Mouse (Mus musculus): ENCODE measurements around the gene Olfr1392. TPM values are rescaled to one million over a fixed set of nuclear protein-coding genes. Genes with fewer than 3 reads are reported as not detected.
A peak's percentile ranks its signal among the peaks of the same experiment; 100 is the strongest.

Olfr1392 gene
- total RNA-seq, 2 experiments from 2014 or later, result not detected

DNA sequence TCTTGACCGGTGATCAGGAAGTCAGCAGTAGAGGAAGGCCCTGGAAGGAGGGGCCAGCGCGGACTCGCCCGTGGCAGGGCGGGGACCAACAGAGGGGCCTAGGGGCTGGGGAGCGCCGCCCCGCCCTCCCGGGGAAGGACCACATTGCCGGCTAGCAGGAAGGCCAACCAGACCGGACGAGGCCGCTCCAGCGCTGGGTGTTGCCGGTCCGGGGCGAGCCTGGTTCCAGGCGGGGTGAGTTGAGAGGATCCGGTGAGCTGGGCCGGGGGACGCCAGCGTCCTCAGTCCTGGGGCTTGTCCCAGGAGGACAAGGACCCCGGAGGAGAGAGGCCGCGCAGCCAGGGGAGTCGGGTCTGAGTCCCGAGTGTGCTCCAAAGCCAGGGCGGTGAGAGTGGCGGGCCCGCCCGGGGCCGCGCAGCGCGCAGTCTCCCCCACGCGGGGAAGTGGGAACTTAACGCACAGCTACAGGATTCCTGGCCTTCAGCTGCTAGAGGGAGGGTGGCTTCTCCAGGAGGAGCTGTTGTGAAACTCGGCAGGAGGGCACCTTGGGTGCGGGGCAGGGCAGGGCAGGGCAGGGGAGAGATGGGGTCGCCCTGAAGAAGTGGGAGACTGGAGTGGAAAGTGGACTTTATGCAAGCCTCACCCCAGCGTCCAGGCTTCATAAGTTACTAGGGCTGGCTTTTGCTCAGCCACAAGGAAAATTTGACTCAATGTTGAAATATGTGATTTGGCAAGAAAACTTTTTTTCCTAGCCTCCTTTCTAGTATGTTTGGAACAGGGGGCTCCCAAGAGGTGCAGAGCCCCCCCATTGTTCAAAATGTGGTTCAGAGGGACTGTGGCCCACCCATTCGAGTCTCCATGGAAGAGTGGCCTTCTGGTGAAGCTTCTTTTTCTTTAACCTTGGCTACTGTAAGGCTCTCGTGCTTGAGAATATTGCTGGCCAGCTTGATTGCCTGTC is 34.4 kb upstream of the Olfr1392 start:
- ATAC-seq (replicated peaks; ENCODE audit: low FRiP score, low TSS enrichment, poor library complexity, severe bottlenecking), result peak; percentile 51

DNA sequence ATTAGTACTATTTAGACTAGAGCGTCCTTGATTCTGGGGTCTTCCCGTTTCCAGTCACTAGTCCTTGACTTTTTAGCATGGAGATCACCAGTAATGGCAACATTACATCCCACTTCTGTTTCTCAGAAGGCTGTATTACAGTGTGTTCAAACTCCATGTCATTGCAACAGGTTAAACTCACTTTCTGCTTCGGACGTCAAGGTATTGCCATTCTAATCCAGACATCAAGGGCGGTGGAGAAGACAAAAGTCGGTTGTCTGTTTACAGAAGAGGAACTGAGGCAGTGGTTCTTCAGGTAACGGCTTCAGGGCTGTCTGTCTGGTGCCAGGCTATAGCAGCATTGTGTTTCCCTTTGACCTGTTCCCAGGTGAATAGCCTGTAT is 33.7 kb upstream of the Olfr1392 start:
- ATAC-seq (replicated peaks; ENCODE audit: low FRiP score, low TSS enrichment, poor library complexity, severe bottlenecking), result 0 out of 2 replicates have a peak, but pooled peaks have one; percentile 1

DNA sequence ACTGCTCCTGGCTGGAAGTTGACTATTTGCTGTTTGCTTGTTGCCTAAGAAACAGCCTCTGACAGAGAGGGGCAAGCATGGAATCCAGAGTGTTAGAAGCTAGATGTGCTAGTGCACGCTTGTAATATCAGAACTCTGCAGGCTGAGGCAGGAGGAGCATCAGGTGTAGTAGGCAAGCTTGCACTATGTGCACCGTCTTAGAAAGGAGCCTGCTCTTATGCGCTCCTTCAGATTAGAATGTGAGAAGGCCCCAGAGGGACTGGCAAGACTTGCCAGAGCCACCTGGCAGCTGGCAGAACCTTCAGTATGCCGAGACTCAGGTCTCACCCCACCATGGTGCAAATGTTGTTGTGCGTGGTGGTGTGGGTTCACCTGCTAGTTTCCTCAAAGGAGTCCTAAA is 33.0 kb upstream of the Olfr1392 start:
- ATAC-seq (replicated peaks; ENCODE audit: low FRiP score, low TSS enrichment, poor library complexity, severe bottlenecking), result peak; percentile 72

DNA sequence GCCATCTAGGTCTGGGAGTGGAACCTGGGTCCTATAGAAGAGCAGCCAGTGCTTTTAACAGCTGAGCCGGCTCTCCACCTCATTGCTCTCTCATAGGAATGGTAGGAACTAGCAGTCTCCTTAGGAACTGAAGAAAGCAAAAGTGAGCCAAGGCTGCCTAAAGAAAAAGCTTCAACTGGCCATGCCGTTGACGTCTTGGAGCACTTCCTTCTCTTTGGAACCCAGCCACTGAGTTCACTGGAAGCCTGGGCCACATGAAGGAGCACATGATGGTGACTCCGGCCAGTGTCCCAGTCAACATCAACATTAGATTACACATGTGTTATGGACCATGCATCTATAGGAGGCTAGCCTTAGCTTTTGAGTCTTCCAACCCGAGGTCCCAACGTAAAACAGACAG is 32.0 kb upstream of the Olfr1392 start:
- ATAC-seq (replicated peaks; ENCODE audit: low FRiP score, low TSS enrichment, poor library complexity, severe bottlenecking), result no peak

DNA sequence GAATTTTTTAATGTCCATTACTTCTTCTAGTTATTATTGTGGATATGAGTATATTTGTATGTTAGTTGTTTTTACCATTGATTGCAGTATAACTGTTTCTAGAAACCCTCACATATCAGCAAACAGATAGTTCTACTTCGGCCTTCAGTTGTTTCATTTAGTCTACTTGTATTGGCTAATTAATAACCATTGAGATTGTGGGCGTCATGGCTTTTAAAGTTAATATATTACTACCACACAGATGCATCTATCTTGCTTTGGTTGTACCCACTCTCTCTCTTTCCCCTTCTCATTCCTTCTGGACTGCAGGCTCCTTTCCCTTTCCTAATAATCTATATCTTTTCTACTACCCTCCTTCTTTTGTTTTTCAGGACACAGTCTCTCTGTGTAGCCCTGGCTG is 25.8 kb upstream of the Olfr1392 start:
- no peak for ATAC-seq (replicated peaks; ENCODE audit: low FRiP score, low TSS enrichment, poor library complexity, severe bottlenecking)

GRCm38 (mm10) chr11:49259829-49260228 is 25.3 kb upstream of the Olfr1392 start:
- no peak for ATAC-seq (replicated peaks; ENCODE audit: low FRiP score, low TSS enrichment, poor library complexity, severe bottlenecking)

GRCm38 (mm10) chr11:49260598-49261312 is 24.3 kb upstream of the Olfr1392 start:
- ATAC-seq (replicated peaks; ENCODE audit: low FRiP score, low TSS enrichment, poor library complexity, severe bottlenecking), result peak; percentile 60

- ATAC-seq (replicated peaks; ENCODE audit: low FRiP score, low TSS enrichment, poor library complexity, severe bottlenecking), result 0 out of 2 replicates have a peak, but pooled peaks have one; percentile 9
These were observed 23.7 kb upstream of the Olfr1392 start for GRCm38 (mm10) chr11:49261313-49261855.

GRCm38 (mm10) chr11:49262286-49262685 is 22.8 kb upstream of the Olfr1392 start:
- ATAC-seq (replicated peaks; ENCODE audit: low FRiP score, low TSS enrichment, poor library complexity, severe bottlenecking), result no peak

DNA sequence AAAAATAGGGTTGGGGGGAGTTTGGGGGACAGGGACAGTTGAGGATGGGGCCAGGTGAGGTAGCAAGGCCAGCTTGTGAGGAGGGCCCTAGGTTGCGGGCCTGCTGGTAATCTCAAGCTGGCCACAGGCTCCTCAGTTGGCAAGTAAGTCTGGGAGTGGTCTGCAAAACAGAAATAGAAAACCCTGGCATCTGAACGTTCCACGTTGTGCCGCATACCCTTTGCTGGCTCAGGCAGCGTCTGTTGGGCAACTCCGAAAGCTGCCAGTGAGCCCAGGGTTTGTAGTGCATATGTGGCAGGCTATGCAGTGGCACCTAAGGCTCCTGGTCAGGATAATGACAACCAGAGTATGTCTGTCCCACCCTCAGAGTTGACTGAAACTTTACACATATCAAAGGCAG is 21.9 kb upstream of the Olfr1392 start:
- no peak for ATAC-seq (replicated peaks; ENCODE audit: low FRiP score, low TSS enrichment, poor library complexity, severe bottlenecking)

DNA sequence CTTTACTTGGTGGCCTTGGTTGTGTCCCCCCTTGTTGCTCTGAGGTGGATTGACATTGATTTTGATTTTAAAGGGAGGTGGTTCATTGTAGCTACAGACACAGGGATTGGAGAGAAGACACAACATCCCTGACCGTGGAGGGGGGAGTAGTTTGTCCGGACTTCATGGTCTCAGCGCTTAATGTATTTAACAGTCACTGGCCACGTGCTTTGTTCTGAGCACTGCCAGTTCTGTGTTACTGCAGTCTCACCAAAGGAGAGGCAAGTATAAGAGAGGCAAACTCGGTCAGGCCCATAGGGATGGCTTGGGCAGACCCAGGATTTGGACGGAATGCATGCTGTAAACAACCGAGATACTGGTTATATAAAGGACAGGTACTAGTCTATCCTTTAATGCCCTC is 21.0 kb upstream of the Olfr1392 start:
- ATAC-seq (replicated peaks; ENCODE audit: low FRiP score, low TSS enrichment, poor library complexity, severe bottlenecking), result no peak

DNA sequence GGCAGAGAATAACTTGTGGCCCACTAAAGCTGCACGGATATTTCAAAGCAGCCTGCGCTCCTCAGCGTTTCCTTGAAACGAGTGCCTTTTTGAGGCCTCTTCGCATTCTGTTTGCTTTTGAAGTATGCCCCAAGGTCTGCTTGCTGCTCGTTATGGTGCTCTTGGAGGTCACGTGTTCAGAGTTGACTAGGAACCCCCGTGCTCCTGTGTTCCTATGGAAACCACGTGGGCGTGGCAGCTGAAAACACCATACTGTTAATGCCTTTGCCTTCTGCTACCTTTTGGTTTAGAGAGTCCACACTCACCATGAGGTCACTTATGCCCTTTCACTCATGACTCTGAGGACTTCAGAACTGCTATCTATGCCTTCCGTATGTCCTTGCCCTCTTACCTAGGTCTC is 20.5 kb upstream of the Olfr1392 start:
- no peak for ATAC-seq (replicated peaks; ENCODE audit: low FRiP score, low TSS enrichment, poor library complexity, severe bottlenecking)

- ATAC-seq (replicated peaks; ENCODE audit: low FRiP score, low TSS enrichment, poor library complexity, severe bottlenecking), result no peak
These were observed 20.0 kb upstream of the Olfr1392 start for GRCm38 (mm10) chr11:49265101-49265500.

DNA sequence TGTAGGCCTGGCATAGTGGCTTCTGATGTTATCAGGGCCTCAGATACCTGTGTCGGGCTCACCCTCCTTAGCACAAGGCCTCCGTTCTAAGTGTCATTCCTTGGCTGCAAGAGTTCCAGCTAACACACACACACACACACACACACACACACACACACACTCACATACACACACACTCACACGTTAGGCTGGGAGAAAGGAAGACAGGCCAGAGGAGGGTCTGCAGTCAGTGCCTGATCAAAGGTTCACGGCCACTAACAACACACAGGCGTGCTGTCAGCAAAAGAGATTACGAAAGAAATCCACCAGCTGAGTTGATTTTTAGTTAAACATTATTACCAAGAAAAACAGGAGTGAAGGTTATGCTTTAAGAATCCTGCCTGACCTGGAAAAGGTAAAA is 18.4 kb upstream of the Olfr1392 start:
- ATAC-seq (replicated peaks; ENCODE audit: low FRiP score, low TSS enrichment, poor library complexity, severe bottlenecking), result no peak

- no peak for ATAC-seq (replicated peaks; ENCODE audit: low FRiP score, low TSS enrichment, poor library complexity, severe bottlenecking)
These were observed 17.8 kb upstream of the Olfr1392 start for GRCm38 (mm10) chr11:49267316-49267715.

- no peak for ATAC-seq (replicated peaks; ENCODE audit: low FRiP score, low TSS enrichment, poor library complexity, severe bottlenecking)
These were observed 17.0 kb upstream of the Olfr1392 start for GRCm38 (mm10) chr11:49267970-49268579.

GRCm38 (mm10) chr11:49269761-49270160 is 15.3 kb upstream of the Olfr1392 start:
- no peak for ATAC-seq (replicated peaks; ENCODE audit: low FRiP score, low TSS enrichment, poor library complexity, severe bottlenecking)

DNA sequence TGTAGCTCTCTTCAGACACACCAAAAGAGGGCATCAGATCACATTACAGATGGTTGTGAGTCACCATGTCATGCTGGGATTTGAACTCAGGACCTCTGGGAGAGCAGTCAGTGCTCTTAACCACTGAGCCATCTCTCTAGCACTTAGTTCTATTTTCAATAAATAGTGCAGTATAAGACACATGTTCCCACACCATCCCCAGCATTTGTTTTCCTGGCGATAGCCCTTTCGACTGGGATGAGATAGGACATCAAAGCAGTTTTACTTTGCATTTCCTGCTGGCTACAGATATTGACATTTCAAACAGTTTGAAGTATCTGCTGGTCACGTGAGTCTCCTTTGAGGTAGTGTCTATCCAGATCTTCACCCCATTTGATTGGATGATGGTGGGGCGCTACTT is 14.7 kb upstream of the Olfr1392 start:
- no peak for ATAC-seq (replicated peaks; ENCODE audit: low FRiP score, low TSS enrichment, poor library complexity, severe bottlenecking)

GRCm38 (mm10) chr11:49271334-49271733 is 13.7 kb upstream of the Olfr1392 start:
- ATAC-seq (replicated peaks; ENCODE audit: low FRiP score, low TSS enrichment, poor library complexity, severe bottlenecking), result peak; percentile 90

All from megakaryocyte-erythroid progenitor cell, adult 5-6 weeks (primary cell).